Mouse (Mus musculus) telencephalon, adult 2 months (tissue): ENCODE data around the gene Tph1.

Experiments
- DNase-seq: peaks from one replicate; pipeline ENCODE4 v3.0.0-alpha.2; 2011; ENCODE audit warnings: low read depth, low spot score

The Tph1 gene

DNA sequence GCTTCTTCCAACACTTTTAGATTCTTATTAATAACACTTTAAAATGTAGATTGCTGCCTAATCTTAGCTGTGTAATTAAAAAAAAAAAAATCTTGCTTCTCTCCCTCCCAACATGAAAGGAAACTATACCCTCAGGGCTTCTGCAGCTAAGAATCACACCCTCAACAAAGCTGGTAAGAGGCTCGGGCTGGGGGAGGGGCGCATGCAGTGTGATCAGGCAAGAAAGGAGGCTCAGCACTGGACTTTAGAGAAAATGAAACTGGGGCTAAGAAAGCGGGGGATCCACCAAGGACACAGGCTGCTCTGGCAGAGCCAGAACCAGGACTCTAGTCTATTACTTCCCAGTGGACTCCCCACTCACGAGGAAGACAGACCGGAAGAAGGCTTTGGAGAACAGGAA, 71.2 kb downstream of the Tph1 start:
- no peak for DNase-seq

DNA sequence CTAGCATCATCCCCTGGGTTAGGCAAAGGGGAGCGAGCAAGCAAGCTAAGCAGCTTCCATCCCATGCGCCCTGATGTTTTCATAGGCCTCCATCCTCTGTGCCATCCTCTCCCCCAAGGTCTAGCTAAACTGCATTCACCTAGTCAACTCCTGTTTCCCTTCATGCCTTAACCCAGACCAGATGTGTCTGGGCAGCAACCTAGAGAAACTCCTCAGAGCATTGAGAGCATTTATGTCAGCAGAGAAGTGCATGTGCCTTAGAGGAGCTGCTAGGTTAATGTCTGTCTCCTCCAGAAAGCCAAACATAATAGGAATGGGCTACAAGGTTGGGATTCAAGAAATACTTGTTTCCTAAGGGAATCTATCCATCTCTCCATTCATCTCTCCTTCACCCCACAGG, 75.3 kb downstream of the Tph1 start:
- no peak for DNase-seq
